Mouse (Mus musculus) urinary bladder, postnatal 36 days (tissue): Measurements from ENCODE around the gene Lrrc3b.

Experiments
- DNase-seq, 2 experiments: peaks; one replicate each; pipeline ENCODE4 v3.0.0; 2022; ENCODE audit warnings: low spot score in 2 of 2, mixed read lengths in 1 of 2

Lrrc3b gene

DNA sequence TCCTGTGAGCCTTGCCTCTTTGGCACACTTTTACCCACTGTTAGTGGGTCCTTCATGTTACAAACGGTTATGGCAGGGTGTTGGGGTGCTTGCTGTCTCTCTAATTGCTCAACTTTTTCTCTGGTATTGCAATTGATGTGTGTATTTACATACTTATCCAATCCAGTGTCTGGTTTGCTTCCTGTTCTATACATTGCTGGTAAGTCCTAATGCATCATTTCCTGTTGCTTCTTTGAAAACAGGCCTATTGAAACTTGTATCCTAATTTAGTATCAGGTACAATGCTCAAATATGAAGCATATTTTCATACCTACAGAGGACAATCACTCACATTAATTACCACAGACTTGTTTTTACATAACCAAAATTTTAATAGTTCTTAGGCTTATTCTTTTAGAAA is 107.4 kb downstream of the Lrrc3b start:
- DNase-seq = no peak

DNA sequence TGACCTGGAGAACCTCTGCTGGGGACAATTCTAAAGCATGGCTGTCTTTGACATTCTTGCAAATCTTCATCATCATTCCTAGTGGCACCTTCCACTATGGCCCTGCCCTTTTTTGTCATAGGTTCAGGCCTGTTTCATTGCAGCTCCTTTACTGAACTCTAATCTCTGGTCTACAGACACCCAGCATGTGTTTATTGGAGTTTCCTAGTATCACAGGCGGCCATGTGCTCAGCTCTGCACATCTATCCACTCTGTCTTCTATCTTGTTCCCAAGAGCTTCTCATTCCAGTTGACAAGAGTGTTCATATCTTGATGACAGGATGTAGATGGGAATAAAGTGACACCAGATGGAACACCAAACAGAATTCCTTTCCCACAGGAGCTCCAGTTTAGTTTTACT is 108.6 kb downstream of the Lrrc3b start:
- DNase-seq = no peak

- no peak for DNase-seq
Observed at GRCm38 (mm10) chr14:15325872-15326271, 112.9 kb downstream of the Lrrc3b start.

DNA sequence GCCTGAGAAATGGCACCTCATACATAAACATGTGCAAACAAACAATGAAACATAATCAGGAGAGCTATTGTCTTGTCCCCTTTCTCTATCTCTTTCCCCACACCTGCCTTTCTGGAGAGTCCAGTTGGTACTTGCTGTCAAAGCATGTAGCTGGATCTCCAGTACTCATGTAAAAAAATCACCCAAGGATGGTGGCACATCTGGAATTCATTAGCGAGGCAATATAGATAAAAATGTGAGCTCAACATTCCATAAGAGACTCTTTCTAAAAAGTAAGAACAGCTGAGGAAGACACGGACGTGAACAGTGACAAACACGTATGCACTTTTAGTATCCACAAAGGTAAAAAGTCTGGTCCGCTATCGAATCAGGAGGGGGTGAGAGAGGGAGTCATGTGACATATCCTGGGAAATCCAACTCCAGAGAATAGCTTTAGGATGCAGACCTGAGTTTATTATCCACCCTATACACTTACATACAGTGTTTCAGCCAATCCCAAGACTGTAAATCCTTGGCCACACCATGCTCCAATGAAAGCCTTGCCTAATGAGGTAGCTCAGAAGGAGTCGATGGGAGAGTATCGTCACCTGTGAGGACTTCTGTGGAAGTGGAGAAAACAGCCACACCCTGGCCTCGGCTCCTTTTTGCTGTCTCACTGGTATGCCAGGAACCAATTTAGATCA is 116.2 kb downstream of the Lrrc3b start:
- DNase-seq = no peak

GRCm38 (mm10) chr14:15319399-15319915 is 119.3 kb downstream of the Lrrc3b start:
- DNase-seq = no peak

- no peak for DNase-seq
Observed at GRCm38 (mm10) chr14:15308576-15308975, 130.2 kb downstream of the Lrrc3b start.
